Mouse (Mus musculus) limb, embryonic 14.5 days (tissue): ENCODE results near the gene Foxn3. TPM values are rescaled to one million over a fixed set of nuclear protein-coding genes. Genes with fewer than 3 reads are reported as not detected.

Source experiments
- ATAC-seq: fragments of 200-750 bp; cut with Nextera tagmentation; 2 replicates; pipeline ENCODE4 v1.8.0; 2017; ENCODE audit warnings: low read depth, moderate number of reproducible peaks, moderate TSS enrichment; ENCODE audit not compliant: low FRiP score
- DNase-seq: peaks from one replicate; pipeline ENCODE4 v3.0.0-alpha.2; 2015; ENCODE audit warnings: low spot score
- H3K27ac ChIP-seq: fragments of 300-500 bp; sonication (generic); replicated peaks from 2 replicates; pipeline ENCODE4 v1.5.1; 2014; ENCODE audit warnings: low read depth, mild to moderate bottlenecking, low read length, moderate library complexity, mixed read lengths
- H3K27me3 ChIP-seq: fragments of 300-500 bp; sonication (generic); 2 replicates; pipeline ENCODE4 v1.6.1; 2014; ENCODE audit warnings: low read length, mixed read lengths; ENCODE audit not compliant: control insufficient read depth, insufficient read depth
- H3K36me3 ChIP-seq: fragments of 300-500 bp; sonication (generic); 2 replicates; pipeline ENCODE4 v1.6.1; 2014; ENCODE audit warnings: mild to moderate bottlenecking, low read length, moderate library complexity, mixed read lengths; ENCODE audit not compliant: control insufficient read depth, insufficient read depth
- H3K4me1 ChIP-seq: fragments of 300-500 bp; sonication (generic); 2 replicates; pipeline ENCODE4 v1.6.1; 2014; ENCODE audit warnings: antibody characterized with exemption, low read length, mixed read lengths; ENCODE audit not compliant: control insufficient read depth, insufficient read depth
- H3K4me2 ChIP-seq: fragments of 300-500 bp; sonication (generic); replicated peaks from 2 replicates; pipeline ENCODE4 v1.6.1; 2014; ENCODE audit warnings: low read depth, mild to moderate bottlenecking, low read length, moderate library complexity; ENCODE audit not compliant: severe bottlenecking
- H3K4me3 ChIP-seq: fragments of 300-500 bp; sonication (generic); replicated peaks from 2 replicates; pipeline ENCODE4 v1.5.1; 2014; ENCODE audit warnings: low read length
- H3K9ac ChIP-seq: fragments of 300-500 bp; sonication (generic); 2 replicates; pipeline ENCODE4 v1.6.1; 2014; ENCODE audit warnings: mild to moderate bottlenecking, low read depth, low read length, moderate library complexity; ENCODE audit not compliant: severe bottlenecking
- H3K9me3 ChIP-seq: fragments of 300-500 bp; sonication (generic); 2 replicates; pipeline ENCODE4 v1.6.1; 2016; ENCODE audit warnings: low read length; ENCODE audit not compliant: control insufficient read depth
- POLR2A ChIP-seq: fragments of 200-500 bp; IDR thresholded peaks from 2 replicates; pipeline ENCODE4 v1.8.0; 2012; ENCODE audit warnings: inconsistent platforms, mild to moderate bottlenecking, moderate library complexity, borderline replicate concordance; ENCODE audit not compliant: insufficient read depth, insufficient read length; ENCODE audit errors: extremely low read depth
- WGBS: fragments of 180-500 bp; shearing (Covaris S2); extraction: QIAGEN DNeasy Blood & Tissue Kit; methylation state at CpG from one replicate; pipeline ENCODE4 v1.1.7; 2014; 5-methylcytosine and 5-hydroxymethylcytosine counted together
- polyA plus RNA-seq, 2 experiments: library from polyadenylated mRNA; depleted of rRNA in 1 of 2; stranded (reverse) in 1 of 2; unstranded in 1 of 2; fragments of >200 nt; fragmentation: Nextera tagmentation in 1 of 2; extraction: Ambion mirVana in 1 of 2; gene quantifications; 2 replicates each; pipeline versions ENCODE4 v1.2.1 to v1.2.3; 2012 to 2014

The Foxn3 gene
- polyA plus RNA-seq, 2 experiments: 27.6 to 118 TPM

- Histone ChIP-seq H3K4me3 (no peak overlapping the region), H3K9ac (no peak overlapping the region), H3K36me3 (no peaks in the 10 kb centered on the region), H3K4me1 (peaks cover 15% of the 10 kb centered on the region), H3K27me3 (no peaks in the 10 kb centered on the region), H3K27ac (no peak overlapping the region), H3K4me2 (no peak overlapping the region), H3K9me3 (no peaks in the 10 kb centered on the region)
- WGBS: 77% methylated on average over 12 of the region's 12 CpGs
- TF ChIP-seq POLR2A: no peak
- no peak for ATAC-seq
- DNase-seq: no peak
These were observed 96.0 kb downstream of the Foxn3 start for GRCm38 (mm10) chr12:99467256-99467883.

GRCm38 (mm10) chr12:99466426-99466825 is 97.0 kb downstream of the Foxn3 start:
- Histone ChIP-seq H3K36me3 (no peaks in the 10 kb centered on the region), H3K27ac (no peak overlapping the region), H3K4me2 (no peak overlapping the region), H3K9ac (no peak overlapping the region), H3K9me3 (no peaks in the 10 kb centered on the region), H3K4me1 (peaks cover 15% of the 10 kb centered on the region), H3K27me3 (no peaks in the 10 kb centered on the region), H3K4me3 (no peak overlapping the region)
- 87% methylated on average over 5 of the region's 5 CpGs for WGBS
- no peak for DNase-seq
- ATAC-seq: no peak
- no peak for TF ChIP-seq POLR2A

- no peak for ATAC-seq
- no peak for TF ChIP-seq POLR2A
- Histone ChIP-seq H3K36me3 (no peaks in the 10 kb centered on the region), H3K4me1 (peaks cover 15% of the 10 kb centered on the region), H3K4me3 (no peak overlapping the region), H3K27me3 (no peaks in the 10 kb centered on the region), H3K27ac (no peak overlapping the region), H3K4me2 (no peak overlapping the region), H3K9ac (no peak overlapping the region), H3K9me3 (no peaks in the 10 kb centered on the region)
- no peak for DNase-seq
- WGBS: 51% methylated on average over 5 of the region's 5 CpGs
These were observed 99.1 kb downstream of the Foxn3 start for GRCm38 (mm10) chr12:99464291-99464690.

DNA sequence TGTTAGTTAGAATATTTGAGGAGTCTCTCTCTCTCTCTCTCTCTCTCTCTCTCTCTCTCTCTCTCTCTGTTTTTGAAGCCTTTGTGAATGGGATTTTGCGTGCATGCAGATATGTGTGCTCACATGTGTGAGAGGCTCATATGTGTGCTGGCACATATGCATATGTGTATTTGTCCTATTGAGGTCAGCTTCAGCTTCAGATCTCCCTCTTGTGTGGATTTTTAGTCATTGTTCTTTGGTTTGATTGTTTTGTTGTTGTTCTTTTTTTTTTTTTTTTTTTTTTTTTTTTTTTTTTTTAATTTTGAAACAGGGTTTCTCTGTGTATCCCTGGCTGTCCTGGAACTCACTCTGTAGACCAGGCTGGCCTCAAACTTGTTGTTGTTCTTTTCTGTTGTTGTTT is 100.5 kb downstream of the Foxn3 start:
- H3K9ac ChIP-seq: no peak overlapping the region
- H3K4me2 ChIP-seq: no peak overlapping the region
- H3K9me3 ChIP-seq: no peaks in the 10 kb centered on the region
- no peak for DNase-seq
- no peaks in the 10 kb centered on the region for H3K27me3 ChIP-seq
- H3K4me3 ChIP-seq: no peak overlapping the region
- TF ChIP-seq POLR2A: no peak
- H3K4me1 ChIP-seq: peaks cover 7% of the 10 kb centered on the region
- H3K36me3 ChIP-seq: no peaks in the 10 kb centered on the region
- ATAC-seq: no peak
- no peak overlapping the region for H3K27ac ChIP-seq
- 100% methylated on average over 1 of the region's 1 CpGs for WGBS

DNA sequence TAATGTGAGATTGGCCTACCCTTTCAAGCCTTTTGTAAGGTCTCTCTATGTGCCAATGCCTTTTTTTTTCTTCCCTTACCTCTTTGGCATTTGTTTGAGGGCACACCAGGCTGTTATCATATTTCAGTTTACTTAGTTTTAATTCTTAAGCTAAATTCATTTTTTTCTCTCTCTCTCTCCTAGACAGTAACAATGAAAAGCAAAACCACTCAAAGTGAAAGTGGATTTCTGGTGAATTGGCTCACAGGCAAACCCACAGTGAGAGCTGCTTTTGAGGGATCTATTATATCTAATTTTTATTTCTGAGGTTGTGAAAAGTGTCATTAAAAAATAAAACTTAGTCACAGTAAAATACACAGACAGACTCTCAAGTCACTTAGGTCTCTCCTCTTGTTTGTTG is 101.1 kb downstream of the Foxn3 start:
- ATAC-seq: no peak
- H3K4me3 ChIP-seq: no peak overlapping the region
- no peak for TF ChIP-seq POLR2A

DNA sequence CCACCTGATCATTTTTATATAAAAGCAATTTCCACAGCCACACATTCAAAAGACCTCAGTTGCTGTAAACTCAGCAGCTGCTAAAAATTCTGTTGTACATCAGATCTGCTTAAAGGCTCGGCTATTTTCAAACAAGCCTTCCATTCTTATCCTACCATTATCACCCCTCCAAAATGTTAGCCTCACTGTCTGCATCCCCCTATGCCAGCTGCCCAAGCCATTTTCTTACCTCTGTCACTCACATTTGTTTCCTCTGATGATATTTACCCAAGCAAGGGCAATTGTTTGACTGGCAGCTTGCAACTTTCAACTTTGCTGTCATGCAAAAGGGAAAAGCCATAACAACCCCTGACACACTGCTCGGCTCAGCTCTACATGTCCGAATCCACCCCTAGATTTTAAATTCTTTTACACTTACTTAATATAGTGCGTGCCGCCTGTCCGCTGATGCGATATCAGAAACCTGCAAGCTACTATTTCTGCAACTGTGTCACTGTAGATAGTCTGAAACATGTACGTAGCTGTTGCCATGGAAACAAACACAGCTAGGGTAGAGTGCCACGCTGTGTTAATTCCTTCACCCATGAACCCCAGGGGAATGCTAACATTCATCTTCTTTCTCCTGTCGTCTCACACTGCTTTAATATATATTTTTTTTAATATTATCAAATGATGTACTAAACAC is 105.7 kb downstream of the Foxn3 start:
- TF ChIP-seq POLR2A: no peak
- H3K27me3 ChIP-seq: no peaks in the 10 kb centered on the region
- H3K9ac ChIP-seq: no peak overlapping the region
- no peaks in the 10 kb centered on the region for H3K36me3 ChIP-seq
- H3K4me1 ChIP-seq: peaks cover 14% of the 10 kb centered on the region
- WGBS: 67% methylated on average over 10 of the region's 10 CpGs
- ATAC-seq (no peak), DNase-seq (no peak)
- H3K4me3 ChIP-seq: no peak overlapping the region
- no peak overlapping the region for H3K4me2 ChIP-seq
- no peak overlapping the region for H3K27ac ChIP-seq
- H3K9me3 ChIP-seq: no peaks in the 10 kb centered on the region

More for the DNA sequence above, 101.1 kb downstream of the Foxn3 start:
- H3K9ac ChIP-seq: no peak overlapping the region
- no peak for DNase-seq
- no peaks in the 10 kb centered on the region for H3K36me3 ChIP-seq
- peaks cover 4% of the 10 kb centered on the region for H3K4me1 ChIP-seq
- no peaks in the 10 kb centered on the region for H3K9me3 ChIP-seq
- H3K4me2 ChIP-seq: no peak overlapping the region
- H3K27me3 ChIP-seq: no peaks in the 10 kb centered on the region
- no peak overlapping the region for H3K27ac ChIP-seq
